Mouse (Mus musculus) embryonic fibroblast, embryonic 13.5 days (primary cell): ENCODE results near the gene Cadm1.

Experiments
- CTCF ChIP-seq: IDR thresholded peaks from 2 replicates; pipeline ENCODE4 v1.5.1; 2011; ENCODE audit warnings: mild to moderate bottlenecking, control low read depth, low read length, moderate library complexity, borderline replicate concordance; ENCODE audit not compliant: insufficient read depth
- POLR2A ChIP-seq: IDR thresholded peaks from 2 replicates; pipeline ENCODE4 v1.6.1; 2011; ENCODE audit warnings: low read depth, mild to moderate bottlenecking, control low read depth, low read length, moderate library complexity

DNA sequence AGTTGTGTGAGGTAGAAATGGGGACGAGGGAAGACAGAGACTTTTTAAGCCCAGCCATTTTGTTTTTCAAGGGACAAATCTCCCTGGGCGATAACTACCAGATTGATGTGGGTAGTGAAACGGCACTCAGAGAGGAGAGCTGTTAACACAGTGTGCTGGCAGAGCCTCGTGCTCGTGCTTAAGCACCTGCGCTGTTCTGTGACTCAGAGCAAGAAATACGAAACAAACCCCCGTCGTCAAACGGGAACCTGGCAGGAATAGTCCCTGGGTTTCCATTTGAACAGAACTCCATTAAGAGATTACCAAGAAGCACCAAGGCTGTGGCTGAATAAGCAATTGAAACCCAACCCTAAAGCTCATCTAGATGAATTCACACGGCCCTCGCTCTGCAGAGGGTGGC is 225.1 kb downstream of the Cadm1 start:
- TF ChIP-seq CTCF (no peak), POLR2A (no peak)
